Mouse (Mus musculus) urinary bladder, adult 2 months (tissue): Measurements from ENCODE around the gene Sult1b1. TPM values are rescaled to one million over a fixed set of nuclear protein-coding genes. Genes with fewer than 3 reads are reported as not detected.

ENCODE experiments used
- polyA plus RNA-seq: library from polyadenylated mRNA; depleted of rRNA; stranded (reverse); fragments of >200 nt; gene quantifications from 2 replicates; pipeline ENCODE4 v1.2.3, GENCODE M21; 2012; rRNA removed

Gene Sult1b1
- polyA plus RNA-seq, 1 experiment = 0.33 TPM

Other genes with a start within 250 kb of the Sult1b1 start
- not detected in 2 replicates for gene Ugt2a3, start 201.0 kb downstream of the Sult1b1 start, polyA plus RNA-seq
- not detected in 2 replicates for gene Ugt2b38, start 114.0 kb downstream of the Sult1b1 start, polyA plus RNA-seq
- gene Ugt2a2, start 55.9 kb downstream of the Sult1b1 start, polyA plus RNA-seq = 0.01 TPM in 1 of 2 replicates, not detected in the other
- gene Gm43638, start 51.4 kb downstream of the Sult1b1 start, polyA plus RNA-seq = not detected in 2 replicates
- not detected in 2 replicates for gene Ugt2a1, start 47.3 kb downstream of the Sult1b1 start, polyA plus RNA-seq
- 0.04 TPM in 1 of 2 replicates, not detected in the other for gene Sult1d1, start 30.8 kb upstream of the Sult1b1 start, polyA plus RNA-seq
- 4.1 and 8.0 TPM in 2 replicates for gene Sult1e1, start 53.4 kb upstream of the Sult1b1 start, polyA plus RNA-seq
- not detected in 2 replicates for gene Csn1s1, start 128.0 kb upstream of the Sult1b1 start, polyA plus RNA-seq
- gene Csn2, start 161.4 kb upstream of the Sult1b1 start, polyA plus RNA-seq = not detected in 2 replicates
- not detected in 2 replicates for gene Csn1s2a, start 236.4 kb upstream of the Sult1b1 start, polyA plus RNA-seq